Mouse (Mus musculus) adrenal gland, adult (tissue): Measurements from ENCODE around the gene Fam13c.
"Not testable (repeated sequence)": the region's sequence is repeated elsewhere in the genome, so short reads cannot be mapped to it uniquely, and the experiment has no call there.

Experiments used
- DNase-seq, 2 experiments: peaks; one replicate each; pipeline ENCODE4 v3.0.0; 2022 to 2023; ENCODE audit warnings: low spot score in 1 of 2; ENCODE audit not compliant: inconsistent age in 2 of 2

Fam13c gene

GRCm38 (mm10) chr10:70439676-70440521 lies at the start of gene Fam13c:
TSS of gene Fam13c (plus strand) at chr10:70440481.
- peak; percentile 51 to 85 for DNase-seq

- DNase-seq: no peak
These were observed 44.4 kb upstream of the Fam13c start for GRCm38 (mm10) chr10:70395900-70396299.

- peak in 1 of 2 experiments; percentile 64 for DNase-seq
These were observed 42.1 kb upstream of the Fam13c start for GRCm38 (mm10) chr10:70398224-70398623.

GRCm38 (mm10) chr10:70402006-70402405 lies 38.3 kb upstream of the Fam13c start:
- DNase-seq: peak in 1 of 2 experiments; percentile 45

- DNase-seq: peak in 1 of 2 experiments; percentile 73
These were observed 37.6 kb upstream of the Fam13c start for GRCm38 (mm10) chr10:70402711-70403110.

- no peak for DNase-seq
These were observed 22.3 kb upstream of the Fam13c start for GRCm38 (mm10) chr10:70417811-70418486.

- no peak for DNase-seq
These were observed 20.7 kb upstream of the Fam13c start for GRCm38 (mm10) chr10:70419282-70420264.

- DNase-seq: no peak
These were observed 13.9 kb upstream of the Fam13c start for GRCm38 (mm10) chr10:70426373-70426772.

- DNase-seq: peak; percentile 22 to 51
These were observed 12.1 kb upstream of the Fam13c start for GRCm38 (mm10) chr10:70428121-70428662.

GRCm38 (mm10) chr10:70429341-70429740 lies 10.9 kb upstream of the Fam13c start:
- DNase-seq: no peak

- no peak for DNase-seq
These were observed 6.9 kb upstream of the Fam13c start for GRCm38 (mm10) chr10:70433334-70433733.

GRCm38 (mm10) chr10:70433736-70434135 lies 6.5 kb upstream of the Fam13c start:
- DNase-seq: not testable (repeated sequence)

GRCm38 (mm10) chr10:70436656-70437055 lies 3.6 kb upstream of the Fam13c start:
- no peak for DNase-seq

- peak; percentile 59 to 71 for DNase-seq
These were observed 3.0 kb upstream of the Fam13c start for GRCm38 (mm10) chr10:70437289-70437688.

- peak; percentile 81 to 91 for DNase-seq
These were observed 569 bp downstream of the Fam13c start for GRCm38 (mm10) chr10:70440639-70441461.

GRCm38 (mm10) chr10:70442156-70442555 lies 1.9 kb downstream of the Fam13c start:
- DNase-seq: peak in 1 of 2 experiments; percentile 55

- peak; percentile 17 to 61 for DNase-seq
These were observed 2.3 kb downstream of the Fam13c start for GRCm38 (mm10) chr10:70442623-70443022.

GRCm38 (mm10) chr10:70447787-70448186 lies 7.5 kb downstream of the Fam13c start:
- DNase-seq: no peak

GRCm38 (mm10) chr10:70449206-70449605 lies 8.9 kb downstream of the Fam13c start:
- DNase-seq: no peak

- DNase-seq: no peak
These were observed 15.6 kb downstream of the Fam13c start for GRCm38 (mm10) chr10:70455886-70456305.
